Mouse (Mus musculus) embryonic stem cell, embryonic (primary cell): ENCODE data around the gene Znhit3.

ENCODE experiments used
- CTCF ChIA-PET, 4 experiments: fragments of 300-600 bp in 2 of 4; fragments of 350-600 bp in 2 of 4; sonication (Branson Sonifier 250); formaldehyde crosslinking; loops; one replicate each; lab custom pipeline; 2022; ENCODE audit warnings: inconsistent platforms in 2 of 4; lab: Charles Lee
- POLR2A ChIA-PET, 4 experiments: fragments of 300-600 bp in 2 of 4; fragments of 350-600 bp in 2 of 4; sonication (Branson Sonifier 250); formaldehyde crosslinking; loops; one replicate each; lab custom pipeline; 2022; ENCODE audit warnings: antibody characterized with exemption in 4 of 4, inconsistent platforms in 1 of 4; lab: Charles Lee

Gene Znhit3

GRCm38 (mm10) chr11:84871548-84872069 lies 44.6 kb downstream of the Znhit3 start:
- ChIA-PET POLR2A (interaction anchor here (0.6 to 7.2 kb wide), 39 partner anchors 8 to 1409 kb away, joined by 3 to 112 read pairs (median 9); partner anchors contain the start of genes Myo19 (in 4 of the 4), Pigw (in 4 of the 4), Dhrs11 (in 2 of the 4) and Mrm1 (in 2 of the 4)), CTCF (interaction anchor here in 3 of 4 experiments (0.6 to 1.4 kb wide), 6 partner anchors 9 to 300 kb away, joined by 3 to 5 read pairs (median 4); partner anchors contain the start of genes Mrm1 (in 2 of the 3), Pigw (in 2 of the 3) and Myo19 (in 1 of the 3))

- ChIA-PET POLR2A (interaction anchor here (0.5 to 7.2 kb wide), 43 partner anchors 8 to 749 kb away, joined by 3 to 112 read pairs (median 9); partner anchors contain the start of genes Mrm1 (in 4 of the 4), Myo19 (in 4 of the 4), Pigw (in 4 of the 4) and Dhrs11 (in 2 of the 4)), CTCF (interaction anchor here in 3 of 4 experiments (0.6 to 1.4 kb wide), 6 partner anchors 9 to 300 kb away, joined by 3 to 5 read pairs (median 4); partner anchors contain the start of genes Mrm1 (in 2 of the 3), Pigw (in 2 of the 3) and Myo19 (in 1 of the 3))
Measured at GRCm38 (mm10) chr11:84871046-84871445, 45.1 kb downstream of the Znhit3 start.

GRCm38 (mm10) chr11:84870337-84871043 lies 45.7 kb downstream of the Znhit3 start, which contains the start of gene Ggnbp2:
Ggnbp2 (minus strand) TSS chr11:84870817.
- ChIA-PET POLR2A (interaction anchor here (0.5 to 7.2 kb wide), 66 partner anchors 8 to 578 kb away, joined by 3 to 112 read pairs (median 4); partner anchors contain the start of genes Mrm1 (in 4 of the 4), Myo19 (in 4 of the 4), Pigw (in 4 of the 4) and Znhit3 (in 3 of the 4)), CTCF (interaction anchor here (0.5 to 1.4 kb wide), 9 partner anchors 10 to 301 kb away, joined by 3 to 15 read pairs (median 5); partner anchors contain the start of genes Mrm1 (in 2 of the 4), Myo19 (in 1 of the 4), Pigw (in 1 of the 4) and Znhit3 (in 1 of the 4))

- POLR2A ChIA-PET, result interaction anchor here (0.5 to 7.2 kb wide), 61 partner anchors 9 to 577 kb away, joined by 3 to 112 read pairs (median 4); partner anchors contain the start of genes Mrm1 (in 4 of the 4), Myo19 (in 4 of the 4), Pigw (in 4 of the 4) and Znhit3 (in 3 of the 4)
- CTCF ChIA-PET, result interaction anchor here in 3 of 4 experiments (0.6 to 1.3 kb wide), 4 partner anchors 10 to 52 kb away, joined by 3 to 15 read pairs (median 4); partner anchors contain the start of gene Mrm1 (in 1 of the 3)
Measured at GRCm38 (mm10) chr11:84869537-84870232, 46.5 kb downstream of the Znhit3 start.

GRCm38 (mm10) chr11:84868786-84869259 lies 47.3 kb downstream of the Znhit3 start:
- POLR2A ChIA-PET, result interaction anchor here in 3 of 4 experiments (0.5 to 7.2 kb wide), 33 partner anchors 8 to 362 kb away, joined by 3 to 112 read pairs (median 9); partner anchors contain the start of genes Myo19 (in 3 of the 3), Pigw (in 3 of the 3), Dhrs11 (in 2 of the 3) and Mrm1 (in 2 of the 3)
- CTCF ChIA-PET, result interaction anchor here in 1 of 4 experiments (0.9 kb wide), 1 partner anchor 51 kb away, joined by 3 read pairs; no protein-coding TSS in a partner anchor

- POLR2A ChIA-PET, result interaction anchor here in 2 of 4 experiments (1.2 to 7.2 kb wide), 8 partner anchors 11 to 49 kb away, joined by 3 to 112 read pairs (median 49); partner anchors contain the start of genes Mrm1 (in 2 of the 2), Myo19 (in 2 of the 2), Pigw (in 2 of the 2) and Dhrs11 (in 1 of the 2)
- CTCF ChIA-PET, result no interaction called here
Measured at GRCm38 (mm10) chr11:84867586-84867985, 48.6 kb downstream of the Znhit3 start.

- ChIA-PET POLR2A (interaction anchor here in 1 of 4 experiments (1.2 to 4.4 kb wide), 2 partner anchors 18 to 47 kb away, joined by 4 to 28 read pairs; no protein-coding TSS in a partner anchor), CTCF (no interaction called here)
Measured at GRCm38 (mm10) chr11:84865268-84865667, 50.9 kb downstream of the Znhit3 start.
